In the genomic region with DNA sequence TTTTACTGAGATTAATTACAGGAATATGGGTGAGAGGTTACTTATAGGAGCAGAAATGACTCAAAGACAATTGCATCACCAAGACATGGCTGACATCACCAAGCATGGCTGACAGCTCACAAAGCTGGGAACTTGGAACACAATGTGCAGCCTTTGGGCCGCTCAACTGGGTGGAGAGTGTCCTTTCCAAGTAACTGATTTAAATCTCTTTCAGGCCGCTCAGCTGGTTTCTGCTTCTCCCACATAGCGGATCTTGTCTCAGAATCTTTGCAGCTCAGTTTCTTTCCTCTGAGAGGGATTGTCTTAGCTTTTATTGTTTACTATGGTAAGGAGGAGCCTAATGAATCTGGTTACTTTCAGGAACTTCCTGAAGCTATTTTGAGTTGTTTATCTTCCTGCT, we compare ENCODE assay signal across 21 mouse cellular contexts. TPM values are rescaled to one million over a fixed set of nuclear protein-coding genes. Genes with fewer than 3 reads are reported as not detected.
DNase-seq lines count a peak whose midpoint lies in the region; ATAC-seq lines count a peak whose summit lies in the region.
"Had no signal": no experiment of that assay in that cellular context is flagged by ENCODE, and none has a peak within 500 bp of the region (broad histone marks: within the 10 kb centered on the region; RNA-seq: fewer than 3 reads in every experiment).

No protein-coding gene starts in this region.

- no peak overlapping the region for H3K4me3 ChIP-seq in limb, embryonic 11.5 days (ENCODE audit: low read depth, low read length)
- H3K4me3 ChIP-seq in limb, embryonic 10.5 days = no peak overlapping the region
- H3K4me3 ChIP-seq: embryonic facial prominence, embryonic 13.5 days; forebrain, embryonic 10.5 days; heart, embryonic 15.5 days; hindbrain, embryonic 12.5 days; layer of hippocampus, adult 2 months; liver, embryonic 15.5 days had no signal

- no peaks in the 10 kb centered on the region for H3K27me3 ChIP-seq in limb, embryonic 11.5 days (ENCODE audit: control insufficient read depth, insufficient read depth, low read length)
- H3K27me3 ChIP-seq in limb, embryonic 10.5 days (ENCODE audit: low read depth, poor library complexity, severe bottlenecking) = no peaks in the 10 kb centered on the region
- H3K27me3 ChIP-seq: embryonic facial prominence, embryonic 13.5 days; heart, embryonic 15.5 days; hindbrain, embryonic 12.5 days; liver, embryonic 15.5 days had no signal

- H3K4me2 ChIP-seq in limb, embryonic 11.5 days (ENCODE audit: low read depth, severe bottlenecking) = no peak overlapping the region
- H3K4me2 ChIP-seq: embryonic facial prominence, embryonic 13.5 days; heart, embryonic 15.5 days; hindbrain, embryonic 12.5 days; liver, embryonic 15.5 days; midbrain, embryonic 11.5 days had no signal

- no peaks in the 10 kb centered on the region for H3K9me3 ChIP-seq in limb, embryonic 11.5 days (ENCODE audit: control insufficient read depth, low read length)
- no peaks in the 10 kb centered on the region for H3K9me3 ChIP-seq in limb, embryonic 10.5 days (replicated peaks)
- H3K9me3 ChIP-seq: embryonic facial prominence, embryonic 13.5 days; forebrain, embryonic 10.5 days; G1E; heart, embryonic 15.5 days; hindbrain, embryonic 12.5 days; liver, embryonic 15.5 days had no signal

- no peak for ATAC-seq in limb, embryonic 11.5 days (ENCODE audit: insufficient number of reproducible peaks, low FRiP score, low TSS enrichment, low read depth)
- no peak for ATAC-seq in granulocyte monocyte progenitor cell, adult 5-6 weeks (replicated peaks; ENCODE audit: poor library complexity, severe bottlenecking)

- H3K4me1 ChIP-seq in limb, embryonic 11.5 days (ENCODE audit: control insufficient read depth, insufficient read depth, low read length) = no peaks in the 10 kb centered on the region
- H3K4me1 ChIP-seq in limb, embryonic 10.5 days = no peaks in the 10 kb centered on the region
- H3K4me1 ChIP-seq: embryonic facial prominence, embryonic 13.5 days; forebrain, embryonic 10.5 days; hindbrain, embryonic 12.5 days; liver, embryonic 15.5 days had no signal

- no peaks in the 10 kb centered on the region for H3K36me3 ChIP-seq in limb, embryonic 11.5 days (ENCODE audit: control insufficient read depth, insufficient read depth, low read length)
- no peaks in the 10 kb centered on the region for H3K36me3 ChIP-seq in limb, embryonic 10.5 days
- H3K36me3 ChIP-seq: embryonic facial prominence, embryonic 13.5 days; forebrain, embryonic 10.5 days; G1E; heart, embryonic 15.5 days; hindbrain, embryonic 12.5 days; liver, embryonic 15.5 days had no signal

- 91% methylated on average over 3 of the region's 3 CpGs for WGBS in limb, embryonic 11.5 days
- 90% methylated on average over 3 of the region's 3 CpGs for WGBS in limb, embryonic 10.5 days

- H3K27ac ChIP-seq in limb, embryonic 11.5 days (replicated peaks; ENCODE audit: low read depth, low read length) = no peak overlapping the region
- H3K27ac ChIP-seq in limb, embryonic 10.5 days = no peak overlapping the region
- H3K27ac ChIP-seq: embryonic facial prominence, embryonic 13.5 days; forebrain, embryonic 10.5 days; heart, embryonic 15.5 days; hindbrain, embryonic 12.5 days; kidney, postnatal 0 days; layer of hippocampus, adult 2 months; liver, embryonic 15.5 days had no signal

- no peak overlapping the region for H3K9ac ChIP-seq in limb, embryonic 11.5 days (ENCODE audit: low read length)
- H3K9ac ChIP-seq: embryonic facial prominence, embryonic 13.5 days; heart, embryonic 15.5 days; hindbrain, embryonic 12.5 days; liver, embryonic 15.5 days had no signal

- peak; percentile 16 for DNase-seq in limb, embryonic 11.5 days (ENCODE audit: low spot score)
- no peak for DNase-seq in limb, embryonic 10.5 days (ENCODE audit: low spot score)
- peak; percentile 16 for DNase-seq in MN1 (ENCODE audit: low spot score)
- DNase-seq in brain, adult 2 months (ENCODE audit: low read depth, low spot score) = peak; percentile 3
- DNase-seq in testis, postnatal 10 days (ENCODE audit: low spot score) = peak; percentile 30
- DNase-seq in layer of hippocampus, adult 18-20 months (ENCODE audit: low spot score in 2 of 2) = no peak
- DNase-seq: adrenal gland, postnatal 25 days; cerebellum, adult 8-10 months; gastrocnemius, postnatal 36 days; kidney, adult 11 months; lung, postnatal 4 days had no signal

RNA-seq across cellular contexts. Expression of a gene that starts 49.1 kb away (rescaled TPM):
- polyA plus RNA-seq in limb, embryonic 11.5 days (2014; fragmentation: Nextera tagmentation; extraction: Ambion mirVana) = 26.5 and 32.2 TPM in 2 replicates
- polyA plus RNA-seq in limb, embryonic 10.5 days (2016; fragmentation: Nextera tagmentation; extraction: Ambion mirVana) = 22.4 and 28.5 TPM in 2 replicates
- total RNA-seq in granulocyte monocyte progenitor cell, adult 5-6 weeks (2014; fragmentation: Nextera tagmentation) = 19.4 and 25.2 TPM in 2 replicates
- 10.0 and 13.4 TPM in 2 replicates for total RNA-seq in granulocyte monocyte progenitor cell, adult 5-6 weeks (2017)
- total RNA-seq in layer of hippocampus, adult 18-20 months (2021) = 10 to 100 TPM; 16.8 to 17.3 TPM

Comparison
In these comparisons a context has a peak if more than half of its experiments do, and no peak if none do; other contexts are left out.
1. DNase-seq: peak in limb, embryonic 11.5 days (single experiment), MN1 (single experiment), brain, adult 2 months (single experiment) and testis, postnatal 10 days (single experiment); none in limb, embryonic 10.5 days (single experiment) and layer of hippocampus, adult 18-20 months (0 of 2).